ENCODE assay signal across 19 mouse cellular contexts in genomic region chr6:39978942-39979341, GRCm38 (mm10).
DNase-seq lines count a peak whose midpoint lies in the region; ATAC-seq lines count a peak whose summit lies in the region.
"Had no signal": no experiment of that assay in that cellular context is flagged by ENCODE, and none has a peak within 500 bp of the region (broad histone marks: within the 10 kb centered on the region; RNA-seq: fewer than 3 reads in every experiment).

No protein-coding gene starts in this region.

- no peaks in the 10 kb centered on the region for H3K36me3 ChIP-seq in forebrain, embryonic 14.5 days (ENCODE audit: control insufficient read depth, insufficient read depth, low read length)
- no peaks in the 10 kb centered on the region for H3K36me3 ChIP-seq in forebrain, embryonic 12.5 days (replicated peaks)
- H3K36me3 ChIP-seq: intestine, embryonic 15.5 days; kidney, embryonic 15.5 days had no signal

- no peak overlapping the region for H3K27ac ChIP-seq in forebrain, embryonic 14.5 days (ENCODE audit: low read depth, low read length)
- H3K27ac ChIP-seq in forebrain, embryonic 12.5 days: no peak overlapping the region
- H3K27ac ChIP-seq: hindbrain, embryonic 14.5 days; intestine, embryonic 15.5 days; kidney, embryonic 15.5 days had no signal

- no peaks in the 10 kb centered on the region for H3K9me3 ChIP-seq in forebrain, embryonic 14.5 days (replicated peaks; ENCODE audit: control insufficient read depth, low read length)
- no peaks in the 10 kb centered on the region for H3K9me3 ChIP-seq in forebrain, embryonic 12.5 days
- H3K9me3 ChIP-seq: intestine, embryonic 15.5 days; kidney, embryonic 15.5 days had no signal

- no peak overlapping the region for H3K9ac ChIP-seq in forebrain, embryonic 14.5 days (ENCODE audit: low read length)
- H3K9ac ChIP-seq in forebrain, embryonic 12.5 days: no peak overlapping the region
- H3K9ac ChIP-seq: hindbrain, embryonic 14.5 days; intestine, embryonic 15.5 days; kidney, embryonic 15.5 days had no signal

- H3K27me3 ChIP-seq in forebrain, embryonic 14.5 days (replicated peaks; ENCODE audit: control insufficient read depth, insufficient read depth, low read length): no peaks in the 10 kb centered on the region
- no peaks in the 10 kb centered on the region for H3K27me3 ChIP-seq in forebrain, embryonic 12.5 days
- H3K27me3 ChIP-seq: intestine, embryonic 15.5 days; kidney, embryonic 15.5 days had no signal

- intact Hi-C loops in left cerebral cortex, postnatal 14 days (cut with DNase I): no loop called here
- intact Hi-C loops in left cerebral cortex, postnatal 10 days (cut with DNase I): no loop called here

- ATAC-seq in forebrain, embryonic 14.5 days: no peak; the same call in 1 of the 2 replicates
- no peak for ATAC-seq in forebrain, embryonic 12.5 days (ENCODE audit: low FRiP score)
- no peak for ATAC-seq in granulocyte monocyte progenitor cell, adult 5-6 weeks (replicated peaks; ENCODE audit: poor library complexity, severe bottlenecking)
- ATAC-seq: intestine, embryonic 15.5 days had no signal

- WGBS in forebrain, embryonic 14.5 days: 68% methylated on average over 4 of the region's 4 CpGs
- 87% methylated on average over 4 of the region's 4 CpGs for WGBS in forebrain, embryonic 12.5 days

- DNase-seq in forebrain, embryonic 14.5 days (ENCODE audit: low spot score): peak; percentile 60
- peak; percentile 30 to 39 for DNase-seq in left cerebral cortex, postnatal 14 days (ENCODE audit: low spot score in 2 of 2)
- no peak for DNase-seq in left cerebral cortex, postnatal 10 days (ENCODE audit: extremely low spot score in 1 of 2, low spot score in 2 of 2)
- DNase-seq in cerebellum, postnatal 25 days: peak; percentile 21 to 23
- DNase-seq in layer of hippocampus, postnatal 36 days: peak; percentile 12 to 30
- DNase-seq: adrenal gland, postnatal 10 days; B cell, adult 2 months; gastrocnemius, postnatal 36 days; heart, postnatal 14 days; lung, adult 2 months; lung, postnatal 36 days; thymus, postnatal 4 days had no signal

- no peak overlapping the region for H3K4me3 ChIP-seq in forebrain, embryonic 14.5 days (ENCODE audit: low read depth, low read length)
- no peak overlapping the region for H3K4me3 ChIP-seq in forebrain, embryonic 12.5 days (replicated peaks)
- H3K4me3 ChIP-seq: erythroblast, embryonic 14.5 days; intestine, embryonic 15.5 days; kidney, embryonic 15.5 days had no signal

- H3K4me1 ChIP-seq in forebrain, embryonic 14.5 days (ENCODE audit: control insufficient read depth, insufficient read depth, low read length): no peaks in the 10 kb centered on the region
- no peaks in the 10 kb centered on the region for H3K4me1 ChIP-seq in forebrain, embryonic 12.5 days
- H3K4me1 ChIP-seq: intestine, embryonic 15.5 days; kidney, embryonic 15.5 days had no signal

- H3K4me2 ChIP-seq in forebrain, embryonic 14.5 days (ENCODE audit: low read length): no peak overlapping the region
- no peak overlapping the region for H3K4me2 ChIP-seq in forebrain, embryonic 12.5 days
- H3K4me2 ChIP-seq: heart, embryonic 11.5 days; hindbrain, embryonic 14.5 days; intestine, embryonic 15.5 days; kidney, embryonic 15.5 days had no signal

Comparison
In these comparisons a context has a peak if more than half of its experiments do, and no peak if none do; other contexts are left out.
1. DNase-seq: peak in forebrain, embryonic 14.5 days (single experiment), left cerebral cortex, postnatal 14 days (2 of 2), cerebellum, postnatal 25 days (2 of 2) and layer of hippocampus, postnatal 36 days (2 of 2); none in left cerebral cortex, postnatal 10 days (0 of 2).